Comparison of ENCODE assay signal across 8 mouse cellular contexts in genomic region chr10:77621546-77621945, GRCm38 (mm10). TPM values are rescaled to one million over a fixed set of nuclear protein-coding genes. Genes with fewer than 3 reads are reported as not detected.
A peak's percentile ranks its signal among the peaks of the same experiment; 100 is the strongest.
DNase-seq lines count a peak whose midpoint lies in the region; ATAC-seq and TF ChIP-seq lines count a peak whose summit lies in the region.

No protein-coding gene starts in this region.

- H3K4me3 ChIP-seq in heart, embryonic 11.5 days (ENCODE audit: low read depth, low read length): peak overlapping the region; percentile 92
- H3K4me3 ChIP-seq in E14TG2a.4 (replicated peaks; ENCODE audit: low read length) (peak overlapping the region; percentile 96), macrophage (ENCODE audit: inconsistent target) (peak overlapping the region; percentile 28; the same call in 1 of the 2 replicates)
- peak overlapping the region; percentile 97 for H3K4me3 ChIP-seq in forebrain, postnatal 0 days (ENCODE audit: low read depth, low read length)

- H3K9me3 ChIP-seq in heart, embryonic 11.5 days (replicated peaks; ENCODE audit: control insufficient read depth, low read length): no peaks in the 10 kb centered on the region
- no peaks in the 10 kb centered on the region for H3K9me3 ChIP-seq in E14TG2a.4 (ENCODE audit: low read length)
- no peaks in the 10 kb centered on the region for H3K9me3 ChIP-seq in forebrain, postnatal 0 days (ENCODE audit: low read length)

- 81% methylated on average over 8 of the region's 8 CpGs for WGBS in heart, embryonic 11.5 days (ENCODE audit: insufficient replicate concordance)
- 79% methylated on average over 8 of the region's 8 CpGs for WGBS in forebrain, postnatal 0 days
- WGBS in macrophage (ENCODE audit: missing documents): 48% methylated on average over 8 of the region's 8 CpGs

- H3K36me3 ChIP-seq in heart, embryonic 11.5 days (ENCODE audit: control insufficient read depth, insufficient read depth, low read length): peaks cover 11% of the 10 kb centered on the region; the same call in 1 of the 2 replicates
- peaks cover 62% of the 10 kb centered on the region for H3K36me3 ChIP-seq in E14TG2a.4 (ENCODE audit: insufficient read depth, low read length)
- H3K36me3 ChIP-seq in forebrain, postnatal 0 days (ENCODE audit: insufficient read depth): peaks cover 20% of the 10 kb centered on the region
- peaks cover 9% of the 10 kb centered on the region for H3K36me3 ChIP-seq in macrophage (ENCODE audit: inconsistent target)

- peak overlapping the region; percentile 76 for H3K4me2 ChIP-seq in heart, embryonic 11.5 days
- peak overlapping the region; percentile 74 for H3K4me2 ChIP-seq in forebrain, postnatal 0 days (ENCODE audit: low read depth)

- ATAC-seq in heart, embryonic 11.5 days (replicated peaks; ENCODE audit: insufficient number of reproducible peaks, low FRiP score, low TSS enrichment): no peak
- no peak; the same call in 1 of the 2 replicates for ATAC-seq in forebrain, postnatal 0 days

- H3K4me1 ChIP-seq in heart, embryonic 11.5 days (ENCODE audit: control insufficient read depth, insufficient read depth, low read length): peaks cover 21% of the 10 kb centered on the region
- H3K4me1 ChIP-seq in E14TG2a.4 (replicated peaks; ENCODE audit: low read depth, low read length): peaks cover 47% of the 10 kb centered on the region
- peaks cover 13% of the 10 kb centered on the region for H3K4me1 ChIP-seq in forebrain, postnatal 0 days (ENCODE audit: insufficient read depth)

- H3K9ac ChIP-seq in heart, embryonic 11.5 days (ENCODE audit: low read depth, low read length): peak overlapping the region; percentile 99
- H3K9ac ChIP-seq in forebrain, postnatal 0 days: peak overlapping the region; percentile 90

- H3K79me2 ChIP-seq in macrophage (ENCODE audit: inconsistent target): peaks cover 41% of the 10 kb centered on the region

- DNase-seq in heart, adult 9 months (ENCODE audit: low spot score in 2 of 2): no peak
- no peak for DNase-seq in forebrain, postnatal 0 days
- no peak for DNase-seq in adrenal gland, postnatal 25 days
- no peak for DNase-seq in adrenal gland, adult 8-10 months
- DNase-seq in gastrocnemius, postnatal 4 days (ENCODE audit: low spot score in 2 of 2): no peak

- no peak for TF ChIP-seq CTCF in E14TG2a.4 (conservative IDR thresholded peaks at IDR 0.05; ENCODE audit: low read length)
- no peak for TF ChIP-seq CTCF in forebrain, postnatal 0 days (IDR thresholded peaks at IDR 0.05; ENCODE audit: low read depth)

- no peaks in the 10 kb centered on the region for H3K27me3 ChIP-seq in heart, embryonic 11.5 days (ENCODE audit: control insufficient read depth, insufficient read depth, low read length)
- H3K27me3 ChIP-seq in E14TG2a.4 (ENCODE audit: insufficient read depth, low read length): no peaks in the 10 kb centered on the region
- H3K27me3 ChIP-seq in forebrain, postnatal 0 days (ENCODE audit: insufficient read depth, low read length): no peaks in the 10 kb centered on the region

- H3K27ac ChIP-seq in heart, embryonic 11.5 days (ENCODE audit: low read depth, low read length): peak overlapping the region; percentile 86
- peak overlapping the region; percentile 92 for H3K27ac ChIP-seq in forebrain, postnatal 0 days (ENCODE audit: low read depth, low read length)
- peak overlapping the region; percentile 88 for H3K27ac ChIP-seq in macrophage

RNA-seq across cellular contexts. Expression of gene Ube2g2, which starts 0.5 kb away (rescaled TPM):
- 38.0 and 42.9 TPM in 2 replicates for polyA plus RNA-seq in heart, embryonic 11.5 days (2014; fragmentation: Nextera tagmentation; extraction: Ambion mirVana)
- total RNA-seq in forebrain, postnatal 0 days (2014; rRNA removed): 41.7 and 45.3 TPM in 2 replicates
- 74.9 and 80.3 TPM in 2 replicates for polyA plus RNA-seq in forebrain, postnatal 0 days (2015; fragmentation: Nextera tagmentation; extraction: Ambion mirVana)
- 10 to 100 TPM; 13.3 to 60.1 (median 28.2) TPM for total RNA-seq in macrophage (2018; cell fraction: chromatin; rRNA removed)
- total RNA-seq in macrophage (2018; cell fraction: cytosol; rRNA removed): 10 to 100 TPM; 48.6 to 67.4 (median 55.4) TPM
- 10 to 100 TPM; 19.4 to 46.6 (median 31.1) TPM for total RNA-seq in macrophage (2018; cell fraction: nucleus; rRNA removed)
- 50.6 to 63.6 TPM (median 52.1 TPM) in 3 replicates for polyA plus RNA-seq in macrophage (2018)
- 45.4 and 45.5 TPM in 2 replicates for total RNA-seq in adrenal gland, postnatal 25 days (2021)
- 10 to 100 TPM; 46.0 to 63.0 (median 53.7) TPM for total RNA-seq in adrenal gland, adult 8-10 months (2022)
- total RNA-seq in gastrocnemius, postnatal 4 days (2021): 10 to 100 TPM; 89.7 to 93.0 TPM

RNA-seq across cellular contexts. Expression of gene Gm49325, which starts 15.5 kb away (rescaled TPM):
- not detected in 2 replicates for polyA plus RNA-seq in heart, embryonic 11.5 days (2014; fragmentation: Nextera tagmentation; extraction: Ambion mirVana)
- total RNA-seq in forebrain, postnatal 0 days (2014; rRNA removed): not detected in 2 replicates
- polyA plus RNA-seq in forebrain, postnatal 0 days (2015; fragmentation: Nextera tagmentation; extraction: Ambion mirVana): 27.7 and 33.6 TPM in 2 replicates
- total RNA-seq in macrophage (2018; cell fraction: chromatin; rRNA removed): 1 to 10 TPM in 4 of 26 experiments, not detected in 22; 1.9 to 4.9 (median 3.6) TPM
- total RNA-seq in macrophage (2018; cell fraction: cytosol; rRNA removed): 1 to 10 TPM in 18 of 26 experiments, under 1 TPM in 7, not detected in 1; 0.52 to 5.6 (median 1.6) TPM
- 1 to 10 TPM in 1 of 26 experiments, not detected in 25; 1.9 TPM for total RNA-seq in macrophage (2018; cell fraction: nucleus; rRNA removed)
- polyA plus RNA-seq in macrophage (2018): 3.3 TPM in 1 of 3 replicates, not detected in the others
- 20.9 TPM in 1 of 2 replicates, not detected in the other for total RNA-seq in adrenal gland, postnatal 25 days (2021)
- 10 to 100 TPM; 15.2 to 24.8 (median 18.1) TPM for total RNA-seq in adrenal gland, adult 8-10 months (2022)
- total RNA-seq in gastrocnemius, postnatal 4 days (2021): 10 to 100 TPM; 13.8 to 14.9 TPM

RNA-seq across cellular contexts. Expression of gene Sumo3, which starts 15.6 kb away (rescaled TPM):
- 165 and 212 TPM in 2 replicates for polyA plus RNA-seq in heart, embryonic 11.5 days (2014; fragmentation: Nextera tagmentation; extraction: Ambion mirVana)
- 270 and 305 TPM in 2 replicates for total RNA-seq in forebrain, postnatal 0 days (2014; rRNA removed)
- 381 and 398 TPM in 2 replicates for polyA plus RNA-seq in forebrain, postnatal 0 days (2015; fragmentation: Nextera tagmentation; extraction: Ambion mirVana)
- 10 to 100 TPM; 15.5 to 97.1 (median 46.4) TPM for total RNA-seq in macrophage (2018; cell fraction: chromatin; rRNA removed)
- 100 to 1,000 TPM in 20 of 26 experiments, 10 to 100 TPM in 6; 75.8 to 152 (median 114) TPM for total RNA-seq in macrophage (2018; cell fraction: cytosol; rRNA removed)
- total RNA-seq in macrophage (2018; cell fraction: nucleus; rRNA removed): 10 to 100 TPM; 22.7 to 95.5 (median 55.7) TPM
- polyA plus RNA-seq in macrophage (2018): 105 to 245 TPM (median 141 TPM) in 3 replicates
- total RNA-seq in adrenal gland, postnatal 25 days (2021): 104 and 117 TPM in 2 replicates
- 100 to 1,000 TPM in 3 of 4 experiments, 10 to 100 TPM in 1; 98.9 to 125 (median 115) TPM for total RNA-seq in adrenal gland, adult 8-10 months (2022)
- total RNA-seq in gastrocnemius, postnatal 4 days (2021): 10 to 100 TPM; 92.1 to 96.0 TPM

RNA-seq across cellular contexts. Expression of gene Pttg1ip, which starts 40.0 kb away (rescaled TPM):
- 108 and 113 TPM in 2 replicates for polyA plus RNA-seq in heart, embryonic 11.5 days (2014; fragmentation: Nextera tagmentation; extraction: Ambion mirVana)
- 69.6 and 98.3 TPM in 2 replicates for total RNA-seq in forebrain, postnatal 0 days (2014; rRNA removed)
- 67.1 and 74.2 TPM in 2 replicates for polyA plus RNA-seq in forebrain, postnatal 0 days (2015; fragmentation: Nextera tagmentation; extraction: Ambion mirVana)
- 10 to 100 TPM; 20.2 to 99.8 (median 58.3) TPM for total RNA-seq in macrophage (2018; cell fraction: chromatin; rRNA removed)
- 100 to 1,000 TPM in 13 of 26 experiments, 10 to 100 TPM in 13; 77.7 to 133 (median 99.5) TPM for total RNA-seq in macrophage (2018; cell fraction: cytosol; rRNA removed)
- 100 to 1,000 TPM in 8 of 26 experiments, 10 to 100 TPM in 18; 51.1 to 150 (median 89.2) TPM for total RNA-seq in macrophage (2018; cell fraction: nucleus; rRNA removed)
- 99.5 to 103 TPM (median 102 TPM) in 3 replicates for polyA plus RNA-seq in macrophage (2018)
- 154 and 195 TPM in 2 replicates for total RNA-seq in adrenal gland, postnatal 25 days (2021)
- total RNA-seq in adrenal gland, adult 8-10 months (2022): 100 to 1,000 TPM; 207 to 236 (median 225) TPM
- total RNA-seq in gastrocnemius, postnatal 4 days (2021): 100 to 1,000 TPM in 1 of 2 experiments, 10 to 100 TPM in 1; 95.8 to 103 TPM

Comparison
In these comparisons a context has a peak if more than half of its experiments do, and no peak if none do; other contexts are left out.
1. H3K4me3 ChIP-seq: peak in every context shown above with its lines; median percentile 97 in forebrain, postnatal 0 days; 96 in E14TG2a.4; 92 in heart, embryonic 11.5 days; 28 in macrophage.